Mouse (Mus musculus): ENCODE data around the gene Myo1h. TPM values are rescaled to one million over a fixed set of nuclear protein-coding genes. Genes with fewer than 3 reads are reported as not detected.

Myo1h gene
- polyA plus RNA-seq (2012; ENCODE audit: low replicate concordance) = 0.14 TPM in 1 of 2 replicates, not detected in the other

DNA sequence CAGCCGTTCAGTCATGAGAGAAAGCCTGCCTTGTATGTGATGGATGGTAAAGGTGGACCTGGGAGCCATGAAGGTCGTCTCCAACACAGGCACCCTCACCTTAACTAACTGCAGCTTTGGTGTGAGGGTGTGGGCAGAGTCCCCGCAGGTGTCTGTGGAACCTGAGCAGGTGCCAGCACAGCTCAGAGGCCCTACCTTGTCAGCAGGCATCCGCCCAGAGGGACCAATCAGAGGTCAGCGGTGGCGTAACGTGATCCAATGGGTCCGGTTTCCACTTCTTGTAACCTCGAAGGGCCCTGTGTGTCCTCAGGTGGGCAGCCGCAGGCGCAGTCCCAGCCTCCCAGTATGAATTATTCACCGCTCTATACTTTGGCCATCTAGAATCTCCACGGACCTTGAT lies at the start of gene Myo1h:
TSS of gene Myo1h (plus strand) at position 293 of the 400 bp plus-strand sequence.

DNA sequence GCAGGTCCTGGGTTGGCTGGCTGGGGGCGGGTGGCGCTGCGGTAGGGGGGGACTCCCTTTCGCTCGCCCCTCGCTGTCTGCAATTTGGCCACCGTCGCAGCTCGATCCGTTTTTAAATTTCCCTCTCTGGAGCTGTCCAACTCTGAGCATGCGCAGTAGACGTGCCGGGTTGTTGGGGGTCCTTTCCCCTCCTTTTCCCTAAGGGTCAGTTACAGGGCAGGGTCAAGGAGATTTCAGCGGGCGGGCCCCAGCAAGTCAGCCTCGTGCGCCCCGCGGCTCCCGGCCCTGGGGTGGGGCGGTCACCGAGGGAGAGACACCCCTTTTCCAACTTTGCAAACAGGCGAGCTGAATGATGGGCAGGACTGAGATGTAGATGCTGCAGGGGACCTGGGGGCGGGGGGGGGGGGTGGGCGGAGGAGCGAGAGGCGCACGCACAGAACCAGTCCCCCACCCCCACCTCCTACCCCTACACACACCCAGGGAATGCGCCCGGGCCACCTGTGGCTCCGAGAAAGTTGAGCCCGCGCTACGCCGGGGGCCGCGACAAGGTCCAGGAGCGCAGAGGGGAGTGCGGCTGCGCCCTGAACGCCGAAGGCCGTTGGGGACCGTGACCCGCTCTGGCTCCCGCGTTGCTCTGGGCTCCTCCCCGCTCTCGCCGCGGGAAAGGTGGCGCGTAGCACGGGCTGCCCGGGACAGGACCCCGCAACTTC lies 15.1 kb upstream of the Myo1h start, which contains the start of gene Foxn4:
TSS of gene Foxn4 (minus strand) at position 115 of the 710 bp plus-strand sequence.

DNA sequence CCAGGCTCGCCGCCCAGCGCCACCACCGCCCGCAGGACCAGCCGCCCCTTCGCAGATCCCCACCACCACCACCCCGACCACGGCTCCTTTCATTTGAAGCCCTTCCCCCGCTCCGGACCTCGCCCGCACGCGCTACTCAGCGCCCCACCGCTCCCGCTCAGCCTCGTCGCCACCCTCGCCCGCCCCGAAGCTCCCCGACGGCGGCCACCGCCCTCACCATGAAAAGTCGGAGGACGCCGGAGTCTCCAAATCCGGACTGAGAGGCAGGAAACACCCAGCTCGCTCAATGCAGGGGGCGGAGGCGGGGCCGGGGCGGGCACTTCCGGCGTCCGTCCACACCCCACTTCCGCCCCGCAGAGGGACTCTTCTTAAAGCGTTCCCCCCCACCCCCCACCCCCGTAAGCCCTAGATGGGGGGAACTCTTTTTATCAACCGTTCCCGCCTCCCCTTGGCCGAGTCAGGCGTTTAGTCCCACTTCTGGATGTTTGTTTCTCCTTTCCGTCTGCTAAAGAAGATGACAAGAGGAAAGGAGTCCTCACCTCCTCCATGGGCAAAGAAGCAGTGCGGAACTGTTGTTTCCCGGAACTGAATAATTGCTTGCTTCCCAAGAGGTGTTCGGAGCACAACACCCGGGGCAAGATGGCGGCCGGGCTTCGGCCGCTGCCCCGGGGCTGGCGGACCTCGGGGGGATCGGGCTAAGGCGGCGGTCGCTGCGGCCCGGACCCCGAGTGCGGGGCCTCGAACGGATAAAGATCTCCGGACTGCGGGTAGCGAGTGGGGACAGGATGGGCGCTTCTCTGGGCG lies 91.4 kb downstream of the Myo1h start, which contains the start of the genes Kctd10 and Ube3b:
TSS of gene Kctd10 (minus strand) at position 300 of the 804 bp plus-strand sequence.
TSS of gene Ube3b (plus strand) at position 399 of the 804 bp plus-strand sequence.

Other genes with a start within 250 kb of the Myo1h start
- 5.9 and 8.2 TPM in 2 replicates for gene Usp30, start 223.7 kb upstream of the Myo1h start, polyA plus RNA-seq (2012; ENCODE audit: low replicate concordance)
- gene Svop, start 197.6 kb upstream of the Myo1h start, polyA plus RNA-seq (2012; ENCODE audit: low replicate concordance) = not detected in 2 replicates
- 16.1 and 34.4 TPM in 2 replicates for gene Alkbh2, start 160.9 kb upstream of the Myo1h start, polyA plus RNA-seq (2012; ENCODE audit: low replicate concordance)
- gene Ung, start 158.8 kb upstream of the Myo1h start, polyA plus RNA-seq (2012; ENCODE audit: low replicate concordance) = 30.1 and 35.7 TPM in 2 replicates
- 1.1 and 1.8 TPM in 2 replicates for gene Acacb, start 142.6 kb upstream of the Myo1h start, polyA plus RNA-seq (2012; ENCODE audit: low replicate concordance)
- gene Foxn4, start 15.4 kb upstream of the Myo1h start, polyA plus RNA-seq (2012; ENCODE audit: low replicate concordance) = not detected in 2 replicates
- gene Kctd10, start 91.3 kb downstream of the Myo1h start, polyA plus RNA-seq (2012; ENCODE audit: low replicate concordance) = 66.7 and 82.9 TPM in 2 replicates
- 82.6 and 116 TPM in 2 replicates for gene Ube3b, start 91.4 kb downstream of the Myo1h start, polyA plus RNA-seq (2012; ENCODE audit: low replicate concordance)
- 7.5 and 7.9 TPM in 2 replicates for gene Mmab, start 154.9 kb downstream of the Myo1h start, polyA plus RNA-seq (2012; ENCODE audit: low replicate concordance)
- gene Mvk, start 155.1 kb downstream of the Myo1h start, polyA plus RNA-seq (2012; ENCODE audit: low replicate concordance) = 20.7 and 30.4 TPM in 2 replicates